Mouse (Mus musculus) ovary, postnatal 10 days (tissue): Measurements from ENCODE around the gene Klk9.

Experiments
- DNase-seq: peaks from one replicate; pipeline ENCODE4 v3.0.0; 2022; ENCODE audit warnings: low spot score

The Klk9 gene

GRCm38 (mm10) chr7:43791591-43791990 lies at the start of gene Klk9:
Gene Klk9 (plus strand): TSS chr7:43791891.
- DNase-seq, result no peak

- DNase-seq, result no peak
Observed at GRCm38 (mm10) chr7:43747788-43748187, 43.9 kb upstream of the Klk9 start.

- no peak for DNase-seq
Observed at GRCm38 (mm10) chr7:43752806-43753205, 38.9 kb upstream of the Klk9 start.

GRCm38 (mm10) chr7:43766484-43766883 lies 25.2 kb upstream of the Klk9 start:
- DNase-seq, result no peak

- no peak for DNase-seq
Observed at GRCm38 (mm10) chr7:43768597-43768996, 23.1 kb upstream of the Klk9 start, which contains the start of gene Klk12. Gene Klk12 (plus strand): TSS chr7:43768897.

GRCm38 (mm10) chr7:43769636-43770035 lies 22.1 kb upstream of the Klk9 start:
- no peak for DNase-seq

- no peak for DNase-seq
Observed at GRCm38 (mm10) chr7:43770701-43771100, 21.0 kb upstream of the Klk9 start.

- no peak for DNase-seq
Observed at GRCm38 (mm10) chr7:43771916-43772315, 19.8 kb upstream of the Klk9 start.

GRCm38 (mm10) chr7:43772901-43773300 lies 18.8 kb upstream of the Klk9 start:
- no peak for DNase-seq

GRCm38 (mm10) chr7:43774364-43774763 lies 17.3 kb upstream of the Klk9 start, which contains the start of gene Klk11:
Gene Klk11 (plus strand): TSS chr7:43774604.
- no peak for DNase-seq

- DNase-seq, result no peak
Observed at GRCm38 (mm10) chr7:43774802-43775201, 16.9 kb upstream of the Klk9 start.

GRCm38 (mm10) chr7:43775311-43776057 lies 16.2 kb upstream of the Klk9 start:
- no peak for DNase-seq

- DNase-seq, result no peak
Observed at GRCm38 (mm10) chr7:43776506-43776905, 15.2 kb upstream of the Klk9 start.

- no peak for DNase-seq
Observed at GRCm38 (mm10) chr7:43777423-43777822, 14.3 kb upstream of the Klk9 start.

GRCm38 (mm10) chr7:43778176-43778970 lies 13.3 kb upstream of the Klk9 start:
- no peak for DNase-seq

- no peak for DNase-seq
Observed at GRCm38 (mm10) chr7:43780241-43780640, 11.4 kb upstream of the Klk9 start.

- no peak for DNase-seq
Observed at GRCm38 (mm10) chr7:43780746-43781145, 10.9 kb upstream of the Klk9 start, which contains the start of gene Klk10. Gene Klk10 (plus strand): TSS chr7:43781035.

GRCm38 (mm10) chr7:43781541-43781940 lies 10.2 kb upstream of the Klk9 start:
- no peak for DNase-seq

GRCm38 (mm10) chr7:43782275-43783265 lies 9.1 kb upstream of the Klk9 start:
- DNase-seq, result peak; percentile 67

- no peak for DNase-seq
Observed at GRCm38 (mm10) chr7:43785286-43785685, 6.4 kb upstream of the Klk9 start.

GRCm38 (mm10) chr7:43788096-43788495 lies 3.6 kb upstream of the Klk9 start:
- no peak for DNase-seq

GRCm38 (mm10) chr7:43789295-43789694 lies 2.4 kb upstream of the Klk9 start:
- no peak for DNase-seq
